Mouse (Mus musculus) CD8-positive naive resting alpha-beta T cell, adult 2 months (primary cell): ENCODE measurements around the gene Hhipl1.
A peak's percentile ranks its signal among the peaks of the same experiment; 100 is the strongest.

ENCODE experiments used
- DNase-seq, 2 experiments: peaks; one replicate each; pipeline ENCODE4 v3.0.0; 2022; ENCODE audit warnings: low read depth in 2 of 2, low spot score in 2 of 2

Hhipl1 gene

DNA sequence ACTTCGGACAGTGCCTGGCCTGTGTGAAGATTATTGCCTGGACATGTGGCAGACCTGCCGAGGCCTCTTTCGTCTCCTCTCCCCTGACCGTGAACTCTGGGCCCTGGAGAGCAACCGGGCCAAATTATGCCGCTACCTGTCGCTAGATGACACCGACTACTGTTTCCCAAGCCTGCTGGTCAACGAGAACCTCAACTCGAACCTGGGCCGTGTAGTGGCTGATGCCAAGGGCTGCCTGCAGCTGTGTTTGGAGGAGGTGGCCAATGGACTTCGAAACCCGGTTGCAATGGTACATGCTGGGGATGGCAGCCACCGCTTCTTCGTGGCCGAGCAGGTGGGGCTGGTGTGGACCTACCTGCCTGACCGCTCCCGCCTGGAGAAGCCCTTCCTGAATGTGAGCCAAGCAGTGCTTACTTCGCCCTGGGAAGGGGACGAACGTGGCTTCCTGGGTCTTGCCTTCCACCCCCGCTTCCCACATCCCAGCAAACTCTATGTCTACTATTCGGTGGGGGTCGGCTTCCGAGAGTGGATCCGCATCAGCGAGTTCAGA, 5.7 kb downstream of the Hhipl1 start:
- DNase-seq = no peak

DNA sequence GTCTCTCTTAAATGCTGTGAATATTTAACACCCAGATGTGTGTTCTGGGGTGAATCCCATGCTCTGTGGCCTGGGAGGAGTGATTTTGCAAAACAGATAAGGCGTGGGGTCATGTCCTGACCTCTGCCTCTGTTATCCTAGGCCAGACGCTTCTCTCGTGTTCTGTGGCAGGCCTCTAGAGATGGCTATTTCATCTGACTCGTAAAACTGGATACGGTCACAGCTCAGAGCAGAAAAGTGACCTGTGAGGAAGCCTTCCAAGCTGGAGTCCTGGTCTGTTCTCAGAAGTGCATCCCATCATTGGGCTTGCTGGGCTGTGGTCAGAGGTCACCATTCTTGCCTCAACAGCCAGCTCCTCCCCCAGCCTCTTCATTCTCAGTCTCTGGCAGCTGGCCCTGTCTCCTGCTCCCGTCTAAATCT, 6.4 kb downstream of the Hhipl1 start:
- DNase-seq = no peak

DNA sequence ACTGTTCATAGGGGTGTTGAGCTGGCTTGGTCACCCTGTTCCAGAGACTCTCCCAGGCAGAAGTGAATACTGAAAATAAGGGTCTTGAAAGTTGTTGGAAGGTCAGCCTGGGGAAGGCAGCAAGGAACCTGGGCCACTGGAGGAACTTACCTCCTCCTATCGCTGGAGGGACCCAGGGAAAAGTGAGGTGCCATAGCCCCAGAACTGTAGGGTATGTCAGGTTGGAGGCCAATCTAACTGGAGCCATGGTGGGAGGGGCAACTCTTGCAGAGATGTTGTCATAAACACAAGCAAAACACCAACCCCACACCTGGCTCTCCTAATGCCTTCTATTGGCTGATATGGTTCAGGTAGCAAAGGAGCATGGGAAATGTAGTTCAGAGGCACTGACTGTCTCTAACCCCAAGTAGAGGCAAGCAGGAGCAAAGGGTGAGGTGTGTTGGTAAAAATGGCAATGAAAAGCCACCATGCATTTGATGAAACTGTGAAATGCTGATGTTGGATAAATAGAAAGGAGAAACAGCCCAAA, 7.2 kb downstream of the Hhipl1 start:
- no peak for DNase-seq

DNA sequence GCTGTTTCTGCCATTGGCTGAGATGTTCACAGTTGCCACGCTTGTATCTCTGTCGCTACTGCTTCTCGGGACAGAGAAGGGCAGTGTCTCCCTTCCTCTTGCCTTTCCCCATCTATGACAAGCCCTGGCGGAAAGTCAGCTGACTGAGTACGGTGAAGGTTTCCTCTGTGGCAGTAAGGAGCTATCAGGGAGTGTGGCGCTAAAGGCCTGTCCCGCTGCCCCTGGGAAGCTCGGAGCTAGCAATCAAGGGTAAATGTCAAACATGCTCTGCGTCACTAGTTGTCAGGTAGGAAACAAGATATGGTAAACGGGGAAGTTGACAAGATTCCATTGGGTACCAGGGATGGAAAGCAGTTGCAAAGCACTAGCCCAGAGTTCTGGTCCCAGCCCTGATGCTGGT, 9.7 kb downstream of the Hhipl1 start:
- no peak for DNase-seq

DNA sequence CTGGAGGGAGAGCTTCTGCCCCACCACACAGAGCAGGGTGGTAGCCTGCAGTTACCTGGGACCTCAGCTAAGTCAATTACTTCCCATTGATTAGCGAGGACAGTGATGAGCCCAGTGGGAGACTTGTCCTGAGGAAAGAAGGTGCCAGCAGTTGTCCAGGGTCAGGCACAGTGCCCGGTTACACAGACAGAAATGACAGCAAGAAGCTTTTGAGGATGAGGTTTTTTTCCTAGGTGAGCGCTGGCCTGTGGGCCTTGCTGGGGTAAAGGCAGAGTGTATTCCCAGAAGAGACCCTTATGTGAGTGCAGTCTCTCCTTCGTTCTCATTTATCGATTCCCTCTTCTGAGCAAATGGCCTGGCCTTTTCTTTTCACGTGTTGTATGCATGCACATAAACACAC, 10.6 kb downstream of the Hhipl1 start:
- DNase-seq = no peak

DNA sequence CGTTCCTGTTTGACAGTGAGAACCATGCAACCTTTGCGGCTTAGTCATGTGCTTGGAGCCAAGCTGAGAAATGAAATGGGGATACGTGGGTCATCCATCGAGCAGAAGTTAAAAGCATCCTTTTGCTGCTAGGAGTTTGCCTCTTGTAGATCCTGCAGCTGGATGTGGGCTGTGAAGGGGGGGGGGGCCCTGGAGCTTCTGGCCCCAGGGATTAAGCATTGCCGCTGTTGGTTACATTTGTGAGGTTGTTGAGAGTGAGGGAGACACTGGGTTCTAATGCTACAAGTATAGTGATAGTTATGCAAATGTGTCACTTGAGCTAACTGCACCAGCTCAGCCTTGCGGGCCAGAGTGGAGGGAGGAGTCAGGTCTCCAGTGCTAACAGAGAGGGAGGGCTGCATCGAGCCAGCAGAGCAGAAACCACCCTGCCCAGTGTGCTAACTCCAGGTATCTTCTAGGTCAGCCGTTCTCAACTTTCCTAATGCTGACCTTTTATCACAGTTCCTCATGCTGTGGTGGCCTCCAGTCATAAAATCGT, 11.2 kb downstream of the Hhipl1 start:
- DNase-seq = no peak

DNA sequence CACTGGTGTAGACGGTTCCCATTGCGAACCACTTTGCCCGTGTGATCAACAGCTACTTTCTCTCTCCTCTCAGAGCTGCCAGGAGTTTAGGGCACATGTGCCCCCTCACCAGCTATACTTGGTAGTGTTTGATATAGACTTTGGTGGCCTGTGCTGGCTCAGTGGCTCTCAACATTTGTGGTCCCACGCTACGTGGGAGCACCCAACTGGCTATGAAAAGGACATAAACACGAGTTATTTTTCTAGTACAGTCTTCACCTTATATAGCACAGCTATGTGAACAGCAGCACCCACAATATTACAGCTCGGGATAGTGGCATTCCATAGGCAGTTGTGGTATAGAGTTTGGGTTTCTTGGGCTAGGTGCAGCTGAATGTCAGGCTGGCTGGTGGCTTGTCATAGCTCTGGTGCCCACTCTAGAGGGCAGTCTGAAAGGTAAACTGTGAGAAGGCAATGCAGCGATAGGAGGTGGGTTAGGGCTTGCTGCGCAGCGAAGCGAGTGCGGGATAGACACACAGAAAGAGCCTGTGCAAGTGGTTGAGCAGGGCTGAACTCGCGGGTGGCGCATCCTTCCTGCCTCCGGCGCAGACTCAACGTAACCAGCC, 11.9 kb downstream of the Hhipl1 start:
- DNase-seq = no peak

DNA sequence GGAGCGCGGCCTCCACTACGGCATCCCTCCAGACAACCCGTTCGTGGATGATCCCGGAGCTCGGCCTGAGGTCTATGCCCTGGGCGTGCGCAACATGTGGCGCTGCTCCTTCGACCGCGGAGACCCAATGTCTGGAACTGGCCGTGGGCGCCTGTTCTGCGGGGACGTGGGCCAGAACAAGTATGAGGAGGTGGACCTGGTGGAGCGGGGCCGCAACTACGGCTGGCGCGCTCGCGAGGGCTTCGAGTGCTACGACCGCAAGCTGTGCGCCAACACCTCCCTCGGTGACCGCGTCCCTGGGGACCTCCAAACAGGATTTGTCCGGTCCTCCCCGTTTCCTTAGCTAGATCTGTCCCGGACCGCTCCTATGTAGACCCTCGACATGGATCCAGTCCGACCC, 12.4 kb downstream of the Hhipl1 start:
- DNase-seq = no peak

DNA sequence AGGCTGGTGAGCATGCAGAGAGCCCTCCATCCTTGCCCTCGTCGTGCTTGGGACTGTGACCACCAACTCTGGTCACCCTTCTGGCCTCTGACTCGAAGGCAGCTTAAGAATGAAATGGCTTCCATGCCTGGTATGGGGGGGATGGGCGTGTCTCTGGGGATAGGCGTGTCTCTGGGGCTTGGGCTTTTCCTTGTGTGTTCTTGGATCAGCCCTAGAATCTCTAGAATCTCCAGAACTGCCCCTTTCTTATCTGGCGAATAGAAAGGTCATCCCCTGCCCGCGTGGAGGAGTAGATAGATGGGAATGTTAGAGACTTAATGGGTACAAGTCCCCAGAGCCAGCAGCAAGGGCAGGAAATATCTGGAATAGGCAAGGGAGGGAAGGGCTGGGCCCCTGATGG, 14.0 kb downstream of the Hhipl1 start:
- DNase-seq = no peak

DNA sequence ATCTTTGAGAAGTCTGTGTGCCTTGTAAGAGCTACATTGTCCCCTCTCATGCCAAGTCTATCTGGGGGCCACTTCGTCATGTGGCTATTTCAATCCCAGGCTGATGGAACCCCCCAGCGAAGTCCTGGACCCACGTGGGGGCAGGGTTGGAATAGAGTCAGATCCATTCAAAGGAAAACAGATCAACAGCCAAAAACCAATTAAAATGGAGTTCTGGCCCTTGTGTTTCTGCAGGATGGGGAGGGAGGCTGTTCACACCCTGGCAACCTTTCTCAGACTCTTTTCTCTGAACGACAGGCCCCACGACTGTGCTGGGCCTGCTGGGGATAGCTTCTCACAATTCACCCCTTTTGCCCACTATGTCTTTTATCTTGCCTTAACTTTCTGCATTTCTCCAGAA, 20.3 kb downstream of the Hhipl1 start:
- no peak for DNase-seq

DNA sequence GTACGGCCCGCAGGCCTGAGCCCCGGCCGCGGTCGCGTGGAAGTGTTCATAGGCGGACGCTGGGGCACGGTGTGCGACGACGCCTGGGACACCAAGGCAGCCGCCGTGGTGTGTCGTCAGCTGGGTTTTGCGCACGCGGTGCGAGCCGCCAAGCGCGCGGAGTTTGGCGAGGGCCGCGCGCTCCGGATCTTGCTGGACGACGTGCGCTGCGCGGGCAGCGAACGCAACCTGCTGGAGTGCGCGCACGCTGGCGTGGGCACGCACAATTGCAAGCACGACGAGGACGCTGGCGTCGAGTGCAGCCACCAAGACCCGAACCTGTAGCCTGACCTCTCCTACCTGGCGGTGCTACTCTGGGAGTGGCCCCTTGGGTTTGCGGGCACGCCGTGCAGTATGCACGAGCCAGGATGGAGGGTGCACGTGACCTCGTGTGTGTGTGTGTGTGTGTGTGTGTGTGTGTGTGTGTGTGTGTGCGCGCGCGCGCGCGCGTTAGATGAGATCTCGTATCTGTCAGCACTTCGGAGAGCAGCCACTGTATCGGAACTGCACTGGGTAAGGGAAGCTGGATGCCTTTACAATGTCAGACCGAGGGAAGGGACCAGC, 21.9 kb downstream of the Hhipl1 start:
- no peak for DNase-seq

DNA sequence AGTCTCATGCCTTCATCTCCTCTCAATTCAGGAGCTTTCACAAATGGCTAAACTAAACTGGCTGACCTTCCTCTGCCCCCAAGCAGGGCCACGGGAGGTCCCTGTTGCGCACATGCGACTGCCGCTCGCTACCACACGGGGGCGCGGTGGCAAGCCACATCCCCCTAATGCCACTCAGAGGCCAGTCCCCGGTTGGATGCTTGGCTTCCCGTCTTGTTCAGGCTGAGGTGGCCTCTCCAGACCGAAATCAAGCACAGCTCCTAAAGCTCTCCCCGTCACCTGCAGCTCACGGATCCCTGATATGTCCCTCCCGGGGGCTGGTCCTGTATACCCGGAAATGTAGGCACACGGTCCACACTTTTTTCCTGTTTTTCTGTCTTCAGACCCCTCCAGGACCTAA, 27.0 kb downstream of the Hhipl1 start:
- peak; percentile 62 to 66 for DNase-seq

DNA sequence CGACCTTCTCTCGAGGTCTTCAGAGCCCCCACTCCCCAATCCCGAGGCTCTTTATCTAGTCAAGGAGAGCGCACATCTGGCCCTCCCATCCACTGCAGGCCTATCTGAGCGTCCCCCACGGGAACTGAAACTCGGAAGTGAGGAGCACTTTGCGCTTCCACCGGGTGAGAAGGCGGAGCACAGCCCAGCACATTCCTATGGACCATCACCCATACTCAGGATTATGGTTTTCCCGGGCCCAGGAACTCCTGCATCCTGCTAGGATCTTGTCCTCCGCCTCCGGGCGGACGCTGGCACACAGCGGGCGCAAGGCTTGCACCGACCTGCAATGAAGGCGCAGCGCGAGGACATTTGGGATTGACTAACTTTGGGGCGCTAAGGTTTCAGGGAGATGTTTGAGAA, 27.4 kb downstream of the Hhipl1 start:
- DNase-seq = peak in 1 of 2 experiments; percentile 30

DNA sequence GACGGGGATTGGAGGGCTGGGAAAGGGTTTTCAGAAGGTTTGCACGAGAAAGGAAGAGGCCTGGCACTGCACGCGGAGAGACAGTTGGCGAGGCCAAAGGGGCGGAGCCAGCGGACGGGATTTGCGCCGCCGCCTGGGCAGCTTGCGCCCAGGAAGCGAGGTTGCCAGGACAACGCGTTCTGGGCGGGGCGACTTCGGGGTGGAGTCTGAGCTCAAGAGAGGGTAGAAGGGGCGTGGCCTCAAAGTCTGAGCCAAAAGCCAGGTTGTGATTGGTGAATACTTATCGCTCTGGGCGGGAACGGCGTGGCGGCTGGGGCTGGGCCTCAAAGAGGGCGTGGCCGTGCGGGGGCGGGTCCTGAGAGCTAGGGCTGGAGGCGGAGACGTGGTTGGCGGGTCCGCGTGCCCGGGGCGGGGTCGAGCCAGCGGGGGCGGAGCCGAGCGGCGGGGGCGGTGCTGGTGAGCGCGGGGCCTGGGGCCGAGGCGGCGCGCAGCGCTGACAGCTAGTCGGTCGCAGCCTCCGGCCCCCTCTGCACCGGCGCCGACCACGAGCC, 27.9 kb downstream of the Hhipl1 start, which contains the start of gene Cyp46a1:
Gene Cyp46a1 (plus strand): TSS at position 487 of the 551 bp plus-strand sequence.
- DNase-seq = peak; percentile 83 to 91

DNA sequence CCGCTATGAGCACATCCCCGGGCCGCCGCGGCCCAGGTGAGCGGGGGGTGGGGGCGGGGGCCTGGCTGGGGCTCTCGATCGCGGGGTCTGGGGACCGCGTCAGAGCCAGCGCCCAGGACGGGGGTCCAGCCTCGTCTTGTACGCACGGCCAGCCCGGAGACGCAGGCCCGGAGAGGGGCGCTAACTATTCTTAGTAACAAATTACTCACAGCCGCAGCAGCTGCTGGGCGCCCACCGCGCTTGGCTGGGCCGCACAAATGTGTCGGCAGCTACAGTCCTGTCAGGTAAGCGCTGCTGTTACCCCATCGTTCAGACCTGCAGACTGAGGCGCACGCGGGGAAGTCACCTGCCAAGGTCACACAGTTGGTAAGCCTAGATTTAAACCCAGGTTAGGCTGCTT, 28.5 kb downstream of the Hhipl1 start:
- no peak for DNase-seq

DNA sequence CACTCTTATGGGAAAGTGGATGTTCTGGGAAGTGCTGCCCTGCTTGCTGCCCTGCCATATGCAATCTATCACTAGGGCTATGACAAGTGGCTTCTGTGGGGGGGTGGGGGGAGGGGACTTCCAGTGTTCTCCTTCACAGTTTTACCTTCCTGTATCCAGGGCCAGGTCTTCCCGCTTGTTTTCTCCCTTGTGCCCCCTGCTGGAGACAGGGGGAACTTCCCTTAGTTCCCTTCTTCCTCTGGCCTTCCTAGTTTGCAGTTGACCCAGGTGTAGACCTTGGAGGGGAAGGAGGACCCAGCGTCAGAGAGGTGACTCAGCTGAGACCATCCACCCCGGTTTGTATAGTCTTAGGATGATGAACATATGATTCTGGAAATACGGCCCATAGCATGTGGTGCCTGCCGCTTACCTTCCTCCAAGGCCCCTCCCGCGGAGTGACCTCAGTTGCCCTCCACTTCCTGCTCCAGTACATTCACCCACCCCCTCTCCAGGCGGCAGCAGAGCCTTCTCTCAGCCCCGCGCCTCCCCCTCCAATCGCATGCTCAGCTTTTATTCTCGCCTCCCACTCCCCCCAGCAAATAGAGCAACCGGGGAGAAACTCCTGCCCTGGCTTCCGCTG, 32.6 kb downstream of the Hhipl1 start:
- DNase-seq = no peak

DNA sequence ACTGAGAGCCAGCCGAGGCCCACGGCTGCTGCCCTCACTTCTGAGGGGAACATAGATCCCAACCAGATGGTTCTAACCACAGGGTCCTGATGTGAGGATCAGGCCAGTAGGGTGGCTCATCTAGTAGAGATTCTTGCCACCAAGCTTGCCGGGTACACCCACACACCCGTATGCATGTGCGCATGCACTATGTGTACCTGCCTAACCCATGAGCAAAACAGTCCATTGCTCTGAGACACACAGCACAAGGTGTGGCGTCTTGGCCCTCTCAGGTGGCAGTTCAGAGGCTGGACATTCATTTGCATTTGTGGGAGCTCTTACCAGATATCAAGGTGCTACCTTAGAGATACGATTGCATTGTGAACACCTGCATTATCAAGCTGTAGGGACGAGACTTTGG, 42.1 kb downstream of the Hhipl1 start:
- DNase-seq = no peak

DNA sequence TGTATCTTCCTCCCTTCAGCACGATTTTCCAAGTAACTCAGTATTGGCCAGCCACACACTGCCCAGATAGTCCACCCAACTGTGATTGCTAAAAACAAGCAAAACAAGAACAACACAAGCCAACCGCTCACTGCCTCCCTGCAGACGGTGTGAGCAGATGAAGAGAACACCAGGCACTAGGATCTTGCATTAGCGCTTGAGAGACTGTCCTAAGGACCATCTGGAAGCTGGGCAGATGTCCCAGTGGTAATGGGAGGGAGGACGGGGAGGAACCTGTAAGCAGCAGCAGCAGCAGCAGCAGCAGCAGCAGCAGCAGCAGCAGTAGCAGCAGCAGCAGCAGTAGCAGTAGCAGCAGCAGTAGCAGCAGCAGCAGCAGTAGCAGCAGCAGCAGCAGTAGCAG, 43.0 kb downstream of the Hhipl1 start:
- DNase-seq = no peak

DNA sequence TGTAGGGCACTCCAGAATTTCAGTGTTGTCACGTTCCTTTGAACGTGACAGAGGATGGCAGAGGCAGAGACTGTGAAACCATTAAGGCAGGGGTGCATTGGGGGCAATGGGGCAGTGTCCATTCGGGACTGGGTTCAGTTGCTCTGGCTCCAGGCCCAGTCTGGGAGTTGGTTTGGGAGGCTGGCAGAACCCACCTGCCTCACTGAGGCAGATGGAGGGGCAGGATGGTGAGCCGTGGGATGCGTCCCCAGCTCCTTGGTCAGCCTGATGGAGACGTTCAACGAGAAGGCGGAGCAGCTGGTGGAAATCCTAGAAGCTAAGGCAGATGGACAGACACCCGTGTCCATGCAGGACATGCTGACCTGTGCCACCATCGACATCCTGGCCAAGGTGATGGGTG, 44.9 kb downstream of the Hhipl1 start:
- no peak for DNase-seq

DNA sequence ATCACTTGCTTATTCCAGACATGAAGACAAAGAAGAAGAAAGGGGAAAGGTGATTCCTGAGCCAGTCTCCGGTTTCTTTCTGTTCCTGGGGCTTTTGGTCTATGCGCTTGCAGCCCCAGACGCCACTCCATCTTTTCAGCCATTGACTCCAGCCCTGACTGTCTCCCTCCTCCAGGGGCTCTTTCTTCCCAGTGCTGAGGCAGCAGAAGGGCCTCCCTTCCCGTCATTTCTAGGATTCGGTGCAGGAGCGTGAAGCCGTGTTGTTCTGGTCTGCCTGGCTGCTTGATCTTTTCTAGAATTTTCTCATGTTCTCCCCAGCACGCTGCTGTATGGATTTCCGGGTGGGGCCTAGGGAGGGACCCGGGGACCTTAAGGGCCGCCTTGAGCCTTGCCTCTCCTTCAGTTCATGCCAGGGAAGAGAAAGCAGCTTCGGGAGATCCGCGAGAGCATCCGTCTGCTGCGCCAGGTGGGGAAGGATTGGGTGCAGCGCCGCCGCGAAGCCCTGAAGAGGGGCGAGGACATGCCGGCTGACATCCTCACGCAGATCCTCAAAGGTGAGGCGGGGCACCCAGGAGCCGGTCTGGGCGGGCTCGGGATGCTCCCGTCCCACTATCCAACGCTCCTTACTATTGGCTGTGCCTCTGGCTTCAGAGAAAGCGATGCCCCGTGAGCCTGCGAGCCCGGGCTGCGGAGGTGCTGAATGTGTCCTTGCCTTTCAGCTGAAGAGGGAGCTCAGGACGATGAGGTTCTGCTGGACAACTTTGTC, 46.5 kb downstream of the Hhipl1 start:
- no peak for DNase-seq

DNA sequence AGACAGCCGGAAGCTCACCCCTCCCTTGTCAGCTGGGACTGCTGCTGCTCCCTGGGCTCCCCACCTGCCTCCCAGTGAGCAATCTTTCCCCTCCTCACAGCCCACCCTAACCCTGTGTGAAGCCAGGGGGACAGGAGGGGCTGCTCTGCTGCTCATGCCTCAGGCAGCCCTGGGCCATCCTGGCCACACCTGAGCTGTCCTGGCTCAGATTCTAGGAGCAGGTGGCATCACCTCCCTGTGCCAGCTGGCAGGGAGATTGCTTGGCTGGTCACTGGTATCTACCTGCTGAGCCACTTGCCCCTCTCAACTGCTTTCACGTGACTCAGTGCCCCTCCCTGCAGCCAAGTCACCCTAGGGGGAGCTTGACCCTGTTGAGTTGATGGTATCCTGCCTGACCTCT, 48.2 kb downstream of the Hhipl1 start:
- DNase-seq = no peak
